Mouse (Mus musculus) bone marrow, adult 2 months (tissue): Measurements from ENCODE around the gene Qprt. TPM values are rescaled to one million over a fixed set of nuclear protein-coding genes. Genes with fewer than 3 reads are reported as not detected.

Experiments used
- H3K27ac ChIP-seq: fragments of 200-500 bp; 2 replicates; pipeline ENCODE4 v1.5.1; 2012; ENCODE audit warnings: low read depth, mild to moderate bottlenecking, control low read depth, inconsistent platforms, low read length; ENCODE audit not compliant: control insufficient read depth, poor library complexity, insufficient read depth
- H3K4me1 ChIP-seq: fragments of 200-500 bp; 2 replicates; pipeline ENCODE4 v1.6.1; 2011; ENCODE audit warnings: low read length; ENCODE audit not compliant: control insufficient read depth, insufficient read depth
- H3K4me3 ChIP-seq: fragments of 200-500 bp; replicated peaks from 2 replicates; pipeline ENCODE3; 2011; ENCODE audit warnings: mild to moderate bottlenecking, low read depth, low read length, control low read depth; ENCODE audit not compliant: control insufficient read depth
- CTCF ChIP-seq: fragments of 200-500 bp; IDR thresholded peaks from 2 replicates; pipeline ENCODE4 v1.5.1; 2011; ENCODE audit warnings: low read length, control low read depth; ENCODE audit not compliant: control insufficient read depth, insufficient read depth
- POLR2A ChIP-seq: fragments of 200-500 bp; IDR thresholded peaks from 2 replicates; pipeline ENCODE4 v1.6.1; 2011; ENCODE audit warnings: low read depth, mild to moderate bottlenecking, control low read depth, low read length, borderline replicate concordance; ENCODE audit not compliant: control insufficient read depth
- WGBS: fragments of 180-500 bp; shearing (Covaris S2); methylation state at CpG from one replicate; pipeline ENCODE4 v1.1.7; 2018; 5-methylcytosine and 5-hydroxymethylcytosine counted together
- polyA plus RNA-seq: library from polyadenylated mRNA; stranded (reverse); fragments of >200 nt; gene quantifications from 2 replicates; pipeline ENCODE4 v1.2.4, GENCODE M21; 2011; ENCODE audit warnings: low replicate concordance; ENCODE audit not compliant: missing spikeins, insufficient read depth, insufficient read length

Qprt gene
- polyA plus RNA-seq, 1 experiment, result 10.6 TPM

DNA sequence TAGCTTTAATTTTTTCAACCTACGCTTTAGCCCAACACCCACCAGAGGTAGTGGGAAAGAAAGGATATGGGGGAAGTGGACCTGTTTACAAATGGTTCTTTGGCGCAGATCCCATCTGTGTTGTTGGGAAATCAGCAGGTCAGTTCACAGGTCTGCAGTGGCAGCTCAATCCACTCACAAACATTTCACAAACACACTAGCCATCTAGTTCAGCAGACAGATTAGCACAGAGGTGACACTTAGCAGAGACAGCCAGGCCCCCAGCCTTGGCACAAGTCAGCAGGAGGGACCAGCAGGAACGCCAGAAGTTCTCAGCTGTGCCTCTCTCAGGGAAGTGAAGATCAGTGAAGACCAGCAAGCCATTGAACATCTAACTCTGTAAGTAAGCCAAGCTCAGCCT lies 25.9 kb upstream of the Qprt start:
- TF ChIP-seq CTCF (no peak), POLR2A (no peak)
- peaks cover 2% of the 10 kb centered on the region; the same call in 1 of the 2 replicates for H3K4me1 ChIP-seq
- H3K4me3 ChIP-seq, result no peak overlapping the region
- WGBS, result 71% methylated on average over 3 of the region's 3 CpGs
- no peak overlapping the region for H3K27ac ChIP-seq

DNA sequence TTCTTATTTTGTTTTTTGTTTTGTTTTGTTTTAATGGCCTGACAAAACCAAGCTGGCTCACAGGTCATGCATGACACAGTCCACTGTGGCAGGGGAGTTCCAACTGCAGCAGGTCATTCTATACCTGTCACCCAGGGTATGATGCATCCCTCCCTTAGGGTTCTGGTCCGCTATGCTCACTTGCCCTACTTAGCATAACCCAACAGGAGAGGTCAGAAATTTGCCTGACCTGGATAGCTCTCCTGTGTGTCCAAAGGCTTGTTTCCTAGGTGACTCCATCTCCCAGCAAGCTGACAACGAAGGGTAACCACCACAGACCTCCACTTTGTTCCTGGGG lies 24.2 kb upstream of the Qprt start:
- H3K4me1 ChIP-seq, result peaks cover 2% of the 10 kb centered on the region; the same call in 1 of the 2 replicates
- 80% methylated on average over 2 of the region's 2 CpGs for WGBS

GRCm38 (mm10) chr7:127145387-127146266 lies 23.6 kb upstream of the Qprt start:
- Histone ChIP-seq H3K4me1 (peaks cover 2% of the 10 kb centered on the region; the same call in 1 of the 2 replicates), H3K4me3 (no peak overlapping the region), H3K27ac (no peak overlapping the region)
- 53% methylated on average over 9 of the region's 9 CpGs for WGBS
- TF ChIP-seq CTCF (no peak), POLR2A (no peak)

More for the DNA sequence above, 24.2 kb upstream of the Qprt start:
- H3K4me3 ChIP-seq, result no peak overlapping the region
- TF ChIP-seq POLR2A (no peak), CTCF (no peak)
- no peak overlapping the region for H3K27ac ChIP-seq

GRCm38 (mm10) chr7:127144412-127144811 lies 22.4 kb upstream of the Qprt start:
- WGBS, result 25% methylated on average over 7 of the region's 7 CpGs
- TF ChIP-seq CTCF (no peak), POLR2A (no peak)
- H3K27ac ChIP-seq, result no peak overlapping the region

DNA sequence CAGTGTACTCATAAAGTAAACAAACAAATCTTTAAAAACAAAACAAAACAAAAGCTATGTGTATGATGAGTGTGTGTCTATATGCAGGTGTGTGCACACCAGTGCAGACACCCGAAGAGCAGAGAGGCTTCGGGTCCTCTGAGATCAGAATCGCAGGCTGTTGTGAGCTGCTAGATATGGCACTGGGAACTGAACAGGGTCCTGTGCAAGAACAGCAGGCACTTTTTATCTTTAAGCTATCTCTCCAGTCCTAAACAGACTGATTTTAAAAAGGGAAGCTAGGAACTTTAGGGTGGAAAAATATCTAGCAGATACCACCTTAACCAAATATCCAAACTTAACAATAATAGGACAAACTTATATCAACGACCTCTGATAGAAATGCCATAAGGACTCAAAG lies 20.6 kb upstream of the Qprt start:
- Histone ChIP-seq H3K4me3 (no peak overlapping the region), H3K4me1 (peaks cover 3% of the 10 kb centered on the region; the same call in 1 of the 2 replicates), H3K27ac (no peak overlapping the region)
- TF ChIP-seq POLR2A (no peak), CTCF (no peak)
- WGBS, result 68% methylated on average over 4 of the region's 4 CpGs

More at GRCm38 (mm10) chr7:127144412-127144811, 22.4 kb upstream of the Qprt start:
- H3K4me3 ChIP-seq, result peak overlapping the region; percentile 26
- peaks cover 3% of the 10 kb centered on the region; the same call in 1 of the 2 replicates for H3K4me1 ChIP-seq

GRCm38 (mm10) chr7:127142214-127142613 lies 20.2 kb upstream of the Qprt start:
- Histone ChIP-seq H3K4me3 (no peak overlapping the region), H3K4me1 (peaks cover 3% of the 10 kb centered on the region; the same call in 1 of the 2 replicates), H3K27ac (no peak overlapping the region)
- TF ChIP-seq CTCF (no peak), POLR2A (no peak)
- WGBS, result 43% methylated on average over 2 of the region's 2 CpGs

DNA sequence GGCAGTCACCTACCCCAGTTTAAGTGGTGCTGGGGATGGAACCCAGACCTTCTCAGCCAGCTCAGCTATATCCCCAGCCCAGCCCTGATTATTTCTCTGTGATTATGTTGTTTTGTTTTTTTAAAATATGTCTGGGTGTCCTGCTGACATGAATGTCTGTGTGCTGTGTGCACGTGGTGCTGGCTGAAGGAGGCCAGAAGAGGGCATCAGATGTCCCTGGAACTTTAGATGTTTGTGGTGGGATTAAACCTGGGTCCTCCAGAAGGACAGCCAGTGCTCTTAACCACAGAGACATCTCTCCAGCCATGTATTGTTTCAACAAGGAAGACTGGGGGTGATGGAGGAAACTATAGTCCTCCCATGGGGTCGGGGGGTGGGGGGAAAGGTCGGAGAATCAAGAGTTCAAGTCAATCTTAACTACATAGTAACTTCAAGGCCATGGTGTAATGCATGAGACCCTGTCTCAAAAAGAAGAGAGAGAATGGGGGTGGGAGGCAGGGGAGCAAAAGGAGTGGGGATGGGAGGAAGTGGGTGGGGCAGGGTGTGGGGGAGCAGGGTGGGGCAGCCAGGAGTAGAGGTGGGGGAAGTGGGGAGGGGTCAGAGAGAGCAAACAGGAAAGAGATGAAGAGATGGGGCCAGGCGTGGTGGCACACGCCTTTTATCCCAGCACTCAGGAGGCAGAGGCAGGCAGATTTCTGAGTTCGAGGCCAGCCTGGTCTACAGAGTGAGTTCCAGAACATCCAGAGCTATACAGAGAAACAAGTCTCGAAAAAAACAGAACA lies 18.8 kb upstream of the Qprt start:
- WGBS, result 44% methylated on average over 7 of the region's 7 CpGs
- Histone ChIP-seq H3K27ac (no peak overlapping the region), H3K4me1 (peaks cover 3% of the 10 kb centered on the region; the same call in 1 of the 2 replicates), H3K4me3 (no peak overlapping the region)
- TF ChIP-seq CTCF (peak; percentile 43; the same call in 1 of the 2 replicates), POLR2A (no peak)

- 60% methylated on average over 5 of the region's 5 CpGs for WGBS
- peaks cover 7% of the 10 kb centered on the region; the same call in 1 of the 2 replicates for H3K4me1 ChIP-seq
- TF ChIP-seq CTCF (no peak), POLR2A (no peak)
Measured at GRCm38 (mm10) chr7:127139562-127139961, 17.5 kb upstream of the Qprt start.

More at GRCm38 (mm10) chr7:127139562-127139961, 17.5 kb upstream of the Qprt start:
- Histone ChIP-seq H3K4me3 (no peak overlapping the region), H3K27ac (peak overlapping the region; percentile 3; the same call in 1 of the 2 replicates)
